Mouse (Mus musculus): ENCODE results near the gene Sec14l4. TPM values are rescaled to one million over a fixed set of nuclear protein-coding genes. Genes with fewer than 3 reads are reported as not detected.
A peak's percentile ranks its signal among the peaks of the same experiment; 100 is the strongest.
"Not testable (repeated sequence)": the region's sequence is repeated elsewhere in the genome, so short reads cannot be mapped to it uniquely, and the experiment has no call there.

The Sec14l4 gene
- total RNA-seq (2017): not detected in 3 replicates

GRCm38 (mm10) chr11:4031126-4031941 lies at the start of gene Sec14l4:
Sec14l4 (plus strand) TSS chr11:4031462.
- ATAC-seq (replicated peaks; ENCODE audit: insufficient number of reproducible peaks, low FRiP score, low TSS enrichment, poor library complexity, severe bottlenecking): no peak

GRCm38 (mm10) chr11:3981536-3981935 lies 49.7 kb upstream of the Sec14l4 start:
- ATAC-seq (replicated peaks; ENCODE audit: insufficient number of reproducible peaks, low FRiP score, low TSS enrichment, poor library complexity, severe bottlenecking): no peak

- ATAC-seq (replicated peaks; ENCODE audit: insufficient number of reproducible peaks, low FRiP score, low TSS enrichment, poor library complexity, severe bottlenecking): no peak
These were observed 48.7 kb upstream of the Sec14l4 start for GRCm38 (mm10) chr11:3982275-3983209.

- ATAC-seq (replicated peaks; ENCODE audit: insufficient number of reproducible peaks, low FRiP score, low TSS enrichment, poor library complexity, severe bottlenecking): no peak
These were observed 47.9 kb upstream of the Sec14l4 start, which contains the start of gene Gal3st1 for GRCm38 (mm10) chr11:3983291-3983862. Gal3st1 (plus strand) TSS chr11:3983636.

- ATAC-seq (replicated peaks; ENCODE audit: insufficient number of reproducible peaks, low FRiP score, low TSS enrichment, poor library complexity, severe bottlenecking): no peak
These were observed 47.2 kb upstream of the Sec14l4 start for GRCm38 (mm10) chr11:3983863-3984745.

GRCm38 (mm10) chr11:3989748-3990147 lies 41.5 kb upstream of the Sec14l4 start:
- ATAC-seq (replicated peaks; ENCODE audit: insufficient number of reproducible peaks, low FRiP score, low TSS enrichment, poor library complexity, severe bottlenecking): no peak

- no peak for ATAC-seq (replicated peaks; ENCODE audit: insufficient number of reproducible peaks, low FRiP score, low TSS enrichment, poor library complexity, severe bottlenecking)
These were observed 38.1 kb upstream of the Sec14l4 start for GRCm38 (mm10) chr11:3993132-3993531.

GRCm38 (mm10) chr11:3993914-3994313 lies 37.3 kb upstream of the Sec14l4 start:
- ATAC-seq (replicated peaks; ENCODE audit: insufficient number of reproducible peaks, low FRiP score, low TSS enrichment, poor library complexity, severe bottlenecking): no peak

- no peak for ATAC-seq (replicated peaks; ENCODE audit: insufficient number of reproducible peaks, low FRiP score, low TSS enrichment, poor library complexity, severe bottlenecking)
These were observed 35.8 kb upstream of the Sec14l4 start for GRCm38 (mm10) chr11:3995511-3995910.

GRCm38 (mm10) chr11:3996840-3997239 lies 34.4 kb upstream of the Sec14l4 start:
- ATAC-seq (replicated peaks; ENCODE audit: insufficient number of reproducible peaks, low FRiP score, low TSS enrichment, poor library complexity, severe bottlenecking): no peak

- ATAC-seq (replicated peaks; ENCODE audit: insufficient number of reproducible peaks, low FRiP score, low TSS enrichment, poor library complexity, severe bottlenecking): peak; percentile 48
These were observed 33.1 kb upstream of the Sec14l4 start for GRCm38 (mm10) chr11:3997978-3998720.

- no peak for ATAC-seq (replicated peaks; ENCODE audit: insufficient number of reproducible peaks, low FRiP score, low TSS enrichment, poor library complexity, severe bottlenecking)
These were observed 31.7 kb upstream of the Sec14l4 start for GRCm38 (mm10) chr11:3999547-3999946.

- peak; percentile 78 for ATAC-seq (replicated peaks; ENCODE audit: insufficient number of reproducible peaks, low FRiP score, low TSS enrichment, poor library complexity, severe bottlenecking)
These were observed 29.7 kb upstream of the Sec14l4 start for GRCm38 (mm10) chr11:4001603-4002002.

GRCm38 (mm10) chr11:4005220-4005805 lies 25.9 kb upstream of the Sec14l4 start:
- ATAC-seq (replicated peaks; ENCODE audit: insufficient number of reproducible peaks, low FRiP score, low TSS enrichment, poor library complexity, severe bottlenecking): no peak

GRCm38 (mm10) chr11:4006462-4006861 lies 24.8 kb upstream of the Sec14l4 start:
- ATAC-seq (replicated peaks; ENCODE audit: insufficient number of reproducible peaks, low FRiP score, low TSS enrichment, poor library complexity, severe bottlenecking): no peak

- ATAC-seq (replicated peaks; ENCODE audit: insufficient number of reproducible peaks, low FRiP score, low TSS enrichment, poor library complexity, severe bottlenecking): no peak
These were observed 18.6 kb upstream of the Sec14l4 start for GRCm38 (mm10) chr11:4012616-4013015.

- ATAC-seq (replicated peaks; ENCODE audit: insufficient number of reproducible peaks, low FRiP score, low TSS enrichment, poor library complexity, severe bottlenecking): not testable (repeated sequence)
These were observed 15.5 kb upstream of the Sec14l4 start for GRCm38 (mm10) chr11:4015796-4016195.

All from monocyte, adult 5-6 weeks (primary cell).